Comparison of ENCODE assay signal across 12 mouse cellular contexts in genomic region chr10:74053059-74053458, GRCm38 (mm10).
DNase-seq lines count a peak whose midpoint lies in the region; ATAC-seq lines count a peak whose summit lies in the region.
"Had no signal": no experiment of that assay in that cellular context is flagged by ENCODE, and none has a peak within 500 bp of the region (broad histone marks: within the 10 kb centered on the region; RNA-seq: fewer than 3 reads in every experiment).

No protein-coding gene starts in this region.

- H3K4me2 ChIP-seq in hindbrain, embryonic 16.5 days (ENCODE audit: low read length) = peak overlapping the region; percentile 12; the same call in 1 of the 2 replicates
- H3K4me2 ChIP-seq in hindbrain, embryonic 13.5 days = no peak overlapping the region
- H3K4me2 ChIP-seq: heart, embryonic 15.5 days; liver, embryonic 12.5 days had no signal

- no peaks in the 10 kb centered on the region for H3K9me3 ChIP-seq in hindbrain, embryonic 16.5 days (ENCODE audit: control insufficient read depth, low read length)
- H3K9me3 ChIP-seq in hindbrain, embryonic 13.5 days = no peaks in the 10 kb centered on the region
- H3K9me3 ChIP-seq: heart, embryonic 15.5 days; liver, embryonic 12.5 days had no signal

- intact Hi-C loops in left cerebral cortex, postnatal 36 days (cut with DNase I) = no loop called here

- no peaks in the 10 kb centered on the region for H3K36me3 ChIP-seq in hindbrain, embryonic 16.5 days (ENCODE audit: control insufficient read depth, insufficient read depth, low read length)
- H3K36me3 ChIP-seq in hindbrain, embryonic 13.5 days = no peaks in the 10 kb centered on the region
- H3K36me3 ChIP-seq: heart, embryonic 15.5 days; liver, embryonic 12.5 days had no signal

- no peaks in the 10 kb centered on the region for H3K27me3 ChIP-seq in hindbrain, embryonic 16.5 days (replicated peaks; ENCODE audit: control insufficient read depth, insufficient read depth, low read length)
- no peaks in the 10 kb centered on the region for H3K27me3 ChIP-seq in hindbrain, embryonic 13.5 days
- H3K27me3 ChIP-seq: heart, embryonic 15.5 days; liver, embryonic 12.5 days had no signal

- no peak overlapping the region; the same call in 1 of the 2 replicates for H3K9ac ChIP-seq in hindbrain, embryonic 16.5 days (ENCODE audit: low read depth, low read length)
- H3K9ac ChIP-seq in hindbrain, embryonic 13.5 days = no peak overlapping the region
- H3K9ac ChIP-seq: heart, embryonic 15.5 days; liver, embryonic 12.5 days had no signal

- peak; percentile 56; the same call in 1 of the 2 replicates for ATAC-seq in hindbrain, embryonic 16.5 days
- no peak for ATAC-seq in hindbrain, embryonic 13.5 days (ENCODE audit: low FRiP score)
- no peak for ATAC-seq in monocyte, adult 5-6 weeks (replicated peaks; ENCODE audit: insufficient number of reproducible peaks, low FRiP score, low TSS enrichment, poor library complexity, severe bottlenecking)
- ATAC-seq: liver, embryonic 12.5 days had no signal

- no peaks in the 10 kb centered on the region for H3K4me1 ChIP-seq in hindbrain, embryonic 16.5 days (ENCODE audit: control insufficient read depth, insufficient read depth, low read depth, low read length)
- no peaks in the 10 kb centered on the region for H3K4me1 ChIP-seq in hindbrain, embryonic 13.5 days (replicated peaks)
- H3K4me1 ChIP-seq: heart, embryonic 15.5 days; liver, embryonic 12.5 days had no signal

- H3K27ac ChIP-seq in hindbrain, embryonic 16.5 days (ENCODE audit: low read depth, low read length) = no peak overlapping the region
- no peak overlapping the region for H3K27ac ChIP-seq in hindbrain, embryonic 13.5 days
- H3K27ac ChIP-seq: heart, embryonic 15.5 days; liver, embryonic 12.5 days had no signal

- peak; percentile 52 for DNase-seq in brain, embryonic 18.5 days (ENCODE audit: low read depth, low spot score)
- DNase-seq in frontal cortex, adult 2 months (ENCODE audit: extremely low spot score in 1 of 2, low spot score in 1 of 2) = peak; percentile 24 to 72
- peak; percentile 35 to 48 for DNase-seq in left cerebral cortex, postnatal 36 days (ENCODE audit: low spot score in 2 of 2)
- DNase-seq in testis, postnatal 14 days (ENCODE audit: low spot score) = no peak
- DNase-seq in Muller cell, postnatal 12 days (ENCODE audit: inconsistent ontology term) = no peak
- DNase-seq: kidney, adult 8-10 months; thymus, postnatal 25 days had no signal

- no peak overlapping the region for H3K4me3 ChIP-seq in hindbrain, embryonic 16.5 days (ENCODE audit: low read length)
- H3K4me3 ChIP-seq in hindbrain, embryonic 13.5 days = no peak overlapping the region
- H3K4me3 ChIP-seq: heart, embryonic 15.5 days; liver, embryonic 12.5 days had no signal

- WGBS in hindbrain, embryonic 16.5 days = 55% methylated on average over 9 of the region's 9 CpGs
- 66% methylated on average over 9 of the region's 9 CpGs for WGBS in hindbrain, embryonic 13.5 days

Comparison
In these comparisons a context has a peak if more than half of its experiments do, and no peak if none do; other contexts are left out.
1. DNase-seq: peak in brain, embryonic 18.5 days (single experiment), frontal cortex, adult 2 months (2 of 2) and left cerebral cortex, postnatal 36 days (2 of 2); none in testis, postnatal 14 days (single experiment) and Muller cell, postnatal 12 days (single experiment).